Mouse (Mus musculus) brain, embryonic 14.5 days (tissue): ENCODE measurements at regions not wholly inside any gene's neighbourhood (a gene's known extent, or its start where the extent isn't known, plus 50 kb on each side); places are given as distances from the start of the nearest gene placed in this dataset.

Source experiments
- CTCF ChIP-seq: fragments of 200-500 bp; IDR thresholded peaks from 2 replicates; pipeline ENCODE4 v1.5.1; 2012; ENCODE audit warnings: inconsistent platforms, mild to moderate bottlenecking, moderate library complexity, borderline replicate concordance; ENCODE audit not compliant: insufficient read depth, insufficient read length; ENCODE audit errors: extremely low read depth
- POLR2A ChIP-seq: fragments of 200-500 bp; IDR thresholded peaks from 2 replicates; pipeline ENCODE4 v1.6.1; 2012; ENCODE audit warnings: mild to moderate bottlenecking, inconsistent platforms, borderline replicate concordance; ENCODE audit not compliant: poor library complexity, insufficient read depth, insufficient read length, severe bottlenecking; ENCODE audit errors: extremely low read depth

- TF ChIP-seq POLR2A (no peak), CTCF (no peak)
These were observed 182.4 kb upstream of the Atp5g3 start for GRCm38 (mm10) chr2:74093494-74093893.
